Mouse (Mus musculus) testis, adult 2 months (tissue): ENCODE measurements around the gene Efcab3.

Experiments
- CTCF ChIP-seq: fragments of 200-500 bp; IDR thresholded peaks from 2 replicates; pipeline ENCODE4 v1.5.1; 2012; ENCODE audit warnings: low read depth, mild to moderate bottlenecking, inconsistent platforms, low read length, moderate library complexity; ENCODE audit not compliant: control insufficient read depth, insufficient read depth, insufficient replicate concordance
- POLR2A ChIP-seq: fragments of 200-500 bp; IDR thresholded peaks from 2 replicates; pipeline ENCODE4 v1.6.1; 2012; ENCODE audit warnings: low read depth, mild to moderate bottlenecking, inconsistent platforms, low read length, moderate library complexity; ENCODE audit not compliant: control insufficient read depth

DNA sequence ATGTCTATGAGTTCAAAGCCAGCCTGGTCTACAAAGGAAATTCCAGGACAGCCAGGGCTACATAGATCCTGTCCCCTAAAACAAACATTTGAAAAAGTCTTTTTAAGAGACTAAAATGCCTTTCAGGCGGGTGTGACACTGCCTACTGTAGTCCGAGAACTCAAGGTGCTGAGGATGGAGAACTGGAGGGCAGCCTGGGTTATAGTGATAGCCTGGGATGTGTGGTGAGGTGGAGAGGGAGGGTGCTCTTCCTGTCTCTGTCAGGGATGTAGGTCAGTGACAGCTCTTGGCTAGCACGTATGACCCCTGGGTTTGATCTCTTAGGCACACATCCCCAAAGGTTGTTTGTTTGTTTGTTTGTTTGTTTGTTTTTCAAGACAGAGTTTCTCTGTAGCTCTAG is 80.7 kb downstream of the Efcab3 start:
- TF ChIP-seq CTCF (no peak), POLR2A (no peak)
